Mouse (Mus musculus) bone marrow, adult 2 months (tissue): ENCODE results near the gene Itprid1. TPM values are rescaled to one million over a fixed set of nuclear protein-coding genes. Genes with fewer than 3 reads are reported as not detected.

Experiments
- H3K27ac ChIP-seq: fragments of 200-500 bp; 2 replicates; pipeline ENCODE4 v1.5.1; 2012; ENCODE audit warnings: low read depth, mild to moderate bottlenecking, control low read depth, inconsistent platforms, low read length; ENCODE audit not compliant: control insufficient read depth, poor library complexity, insufficient read depth
- H3K4me1 ChIP-seq: fragments of 200-500 bp; 2 replicates; pipeline ENCODE4 v1.6.1; 2011; ENCODE audit warnings: low read length; ENCODE audit not compliant: control insufficient read depth, insufficient read depth
- H3K4me3 ChIP-seq: fragments of 200-500 bp; replicated peaks from 2 replicates; pipeline ENCODE3; 2011; ENCODE audit warnings: mild to moderate bottlenecking, low read depth, low read length, control low read depth; ENCODE audit not compliant: control insufficient read depth
- CTCF ChIP-seq: fragments of 200-500 bp; IDR thresholded peaks from 2 replicates; pipeline ENCODE4 v1.5.1; 2011; ENCODE audit warnings: low read length, control low read depth; ENCODE audit not compliant: control insufficient read depth, insufficient read depth
- POLR2A ChIP-seq: fragments of 200-500 bp; IDR thresholded peaks from 2 replicates; pipeline ENCODE4 v1.6.1; 2011; ENCODE audit warnings: low read depth, mild to moderate bottlenecking, control low read depth, low read length, borderline replicate concordance; ENCODE audit not compliant: control insufficient read depth
- WGBS: fragments of 180-500 bp; shearing (Covaris S2); methylation state at CpG from one replicate; pipeline ENCODE4 v1.1.7; 2018; 5-methylcytosine and 5-hydroxymethylcytosine counted together
- polyA plus RNA-seq: library from polyadenylated mRNA; stranded (reverse); fragments of >200 nt; gene quantifications from 2 replicates; pipeline ENCODE4 v1.2.4, GENCODE M21; 2011; ENCODE audit warnings: low replicate concordance; ENCODE audit not compliant: missing spikeins, insufficient read depth, insufficient read length

Itprid1 gene
- polyA plus RNA-seq, 1 experiment: not detected

GRCm38 (mm10) chr6:55805291-55806137 is 31.2 kb upstream of the Itprid1 start:
- Histone ChIP-seq H3K4me1 (no peaks in the 10 kb centered on the region), H3K4me3 (no peak overlapping the region), H3K27ac (no peak overlapping the region)
- whole genome bisulfite sequencing: 80% methylated on average over 9 of the region's 9 CpGs
- TF ChIP-seq CTCF (no peak), POLR2A (no peak)

GRCm38 (mm10) chr6:55806537-55806936 is 30.2 kb upstream of the Itprid1 start:
- WGBS: 80% methylated on average over 2 of the region's 2 CpGs
- Histone ChIP-seq H3K4me3 (no peak overlapping the region), H3K4me1 (no peaks in the 10 kb centered on the region), H3K27ac (no peak overlapping the region)
- TF ChIP-seq CTCF: no peak
- TF ChIP-seq POLR2A: no peak

GRCm38 (mm10) chr6:55808692-55809091 is 28.0 kb upstream of the Itprid1 start:
- Histone ChIP-seq H3K4me3 (no peak overlapping the region), H3K27ac (no peak overlapping the region), H3K4me1 (no peaks in the 10 kb centered on the region)
- TF ChIP-seq POLR2A (no peak), CTCF (no peak)
- WGBS: 61% methylated on average over 3 of the region's 3 CpGs

- Histone ChIP-seq H3K4me1 (no peaks in the 10 kb centered on the region), H3K27ac (no peak overlapping the region), H3K4me3 (no peak overlapping the region)
- WGBS: 19% methylated on average over 8 of the region's 8 CpGs
- TF ChIP-seq POLR2A (no peak), CTCF (no peak)
These were observed 25.5 kb upstream of the Itprid1 start for GRCm38 (mm10) chr6:55811153-55811552.

GRCm38 (mm10) chr6:55812353-55812752 is 24.3 kb upstream of the Itprid1 start:
- TF ChIP-seq POLR2A (no peak), CTCF (no peak)
- Histone ChIP-seq H3K4me1 (no peaks in the 10 kb centered on the region), H3K4me3 (no peak overlapping the region), H3K27ac (no peak overlapping the region)
- WGBS: 56% methylated on average over 1 of the region's 1 CpGs

- H3K27ac ChIP-seq: no peak overlapping the region
- WGBS: 72% methylated on average over 12 of the region's 12 CpGs
These were observed 22.3 kb upstream of the Itprid1 start for GRCm38 (mm10) chr6:55814184-55814926.

GRCm38 (mm10) chr6:55816911-55817310 is 19.8 kb upstream of the Itprid1 start:
- WGBS: 73% methylated on average over 5 of the region's 5 CpGs
- Histone ChIP-seq H3K27ac (no peak overlapping the region), H3K4me1 (no peaks in the 10 kb centered on the region), H3K4me3 (no peak overlapping the region)
- TF ChIP-seq CTCF: no peak

More at GRCm38 (mm10) chr6:55814184-55814926, 22.3 kb upstream of the Itprid1 start:
- TF ChIP-seq CTCF (no peak), POLR2A (no peak)
- Histone ChIP-seq H3K4me1 (no peaks in the 10 kb centered on the region), H3K4me3 (no peak overlapping the region)

- Histone ChIP-seq H3K27ac (no peak overlapping the region), H3K4me1 (no peaks in the 10 kb centered on the region), H3K4me3 (no peak overlapping the region)
- TF ChIP-seq POLR2A (no peak), CTCF (no peak)
- 54% methylated on average over 6 of the region's 6 CpGs for WGBS
These were observed 7.0 kb upstream of the Itprid1 start for GRCm38 (mm10) chr6:55829722-55830121.

GRCm38 (mm10) chr6:55852589-55852988 is 15.9 kb downstream of the Itprid1 start:
- no peak overlapping the region for H3K4me3 ChIP-seq
- no peak overlapping the region for H3K27ac ChIP-seq
- no peaks in the 10 kb centered on the region for H3K4me1 ChIP-seq
- TF ChIP-seq POLR2A: no peak
- no peak for TF ChIP-seq CTCF
